Mouse (Mus musculus): ENCODE measurements around the gene Cyp4f39.

DNA sequence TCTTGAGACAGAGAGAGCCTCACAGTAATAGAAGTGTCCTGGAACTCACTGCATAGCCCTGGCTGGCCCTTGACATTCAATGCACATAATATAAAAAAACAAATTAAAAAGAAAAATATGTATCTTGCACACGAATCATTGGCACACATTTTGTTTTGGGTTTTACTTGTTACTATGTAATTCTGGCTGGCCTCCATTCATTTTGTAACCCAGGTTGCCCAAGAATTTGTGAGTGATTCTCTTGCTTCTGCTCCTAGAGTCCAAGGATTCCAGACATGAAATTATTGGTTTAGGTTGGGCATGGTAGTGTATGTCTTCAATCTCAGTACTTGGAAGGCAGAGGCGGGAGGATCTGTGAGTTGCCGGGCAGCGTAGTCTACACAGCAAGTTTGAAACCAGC lies 15.4 kb upstream of the Cyp4f39 start:
- TF ChIP-seq CTCF (IDR thresholded peaks at IDR 0.05; ENCODE audit: low read depth) = no peak
- TF ChIP-seq EP300 (IDR thresholded peaks at IDR 0.05; ENCODE audit: low read depth) = no peak
